Mouse (Mus musculus): ENCODE measurements around the gene Ptges3l. TPM values are rescaled to one million over a fixed set of nuclear protein-coding genes. Genes with fewer than 3 reads are reported as not detected.

Gene Ptges3l
- polyA plus RNA-seq, 1 experiment from 2014 or later, result 14.5 TPM

- Histone ChIP-seq H3K4me3 (replicated peaks) (peak within 1 kb of the TSS; percentile 89), H3K4me1 (peaks cover 38% of the 10 kb centered on the region), H3K27ac (peak within 1 kb of the TSS; percentile 94), H3K36me3 (peaks cover 4% of the 10 kb centered on the region; the same call in 1 of the 2 replicates), H3K9ac (peak within 1 kb of the TSS; percentile 68), H3K4me2 (peak within 1 kb of the TSS; percentile 95), H3K27me3 (replicated peaks) (no peaks in the 10 kb centered on the region), H3K9me3 (no peaks in the 10 kb centered on the region)
- ATAC-seq (ENCODE audit: insufficient read depth, low FRiP score, low read depth), result peak; percentile 59
- 2% methylated on average over 60 of the region's 60 CpGs for WGBS
These were observed 40.9 kb upstream of the Ptges3l start, which contains the start of gene Vat1 for GRCm38 (mm10) chr11:101465869-101466551. Gene Vat1, minus strand, starts transcription at chr11:101466230.

GRCm38 (mm10) chr11:101465101-101465868 is 40.2 kb upstream of the Ptges3l start:
- H3K27me3 ChIP-seq (replicated peaks), result no peaks in the 10 kb centered on the region
- H3K9me3 ChIP-seq, result no peaks in the 10 kb centered on the region
- H3K9ac ChIP-seq, result peak overlapping the region; percentile 68
- peak overlapping the region; percentile 89 for H3K4me3 ChIP-seq (replicated peaks)
- ATAC-seq (ENCODE audit: insufficient read depth, low FRiP score, low read depth), result peak; percentile 40
- peaks cover 38% of the 10 kb centered on the region for H3K4me1 ChIP-seq
- under 1% methylated on average over 51 of the region's 51 CpGs for WGBS
- peaks cover 5% of the 10 kb centered on the region for H3K36me3 ChIP-seq
- H3K27ac ChIP-seq, result peak overlapping the region; percentile 94
- peak overlapping the region; percentile 95 for H3K4me2 ChIP-seq

- Histone ChIP-seq H3K9ac (peak within 1 kb of the TSS; percentile 68), H3K4me3 (replicated peaks) (peak within 1 kb of the TSS; percentile 89), H3K4me2 (peak within 1 kb of the TSS; percentile 95), H3K4me1 (peaks cover 39% of the 10 kb centered on the region), H3K36me3 (peaks cover 9% of the 10 kb centered on the region), H3K27ac (peak within 1 kb of the TSS; percentile 94), H3K27me3 (replicated peaks) (no peaks in the 10 kb centered on the region), H3K9me3 (no peaks in the 10 kb centered on the region)
- ATAC-seq (ENCODE audit: insufficient read depth, low FRiP score, low read depth), result peak; percentile 20
- 12% methylated on average over 12 of the region's 12 CpGs for WGBS
These were observed 39.3 kb upstream of the Ptges3l start, which contains the start of gene Rnd2 for GRCm38 (mm10) chr11:101464211-101465100. Gene Rnd2, plus strand, starts transcription at chr11:101464999.

GRCm38 (mm10) chr11:101462583-101463440 is 37.7 kb upstream of the Ptges3l start:
- Histone ChIP-seq H3K27me3 (replicated peaks) (no peaks in the 10 kb centered on the region), H3K4me1 (peaks cover 43% of the 10 kb centered on the region), H3K27ac (no peak overlapping the region), H3K4me2 (peak overlapping the region; percentile 95; the same call in 1 of the 2 replicates), H3K9ac (no peak overlapping the region), H3K9me3 (no peaks in the 10 kb centered on the region), H3K4me3 (replicated peaks) (no peak overlapping the region), H3K36me3 (peaks cover 9% of the 10 kb centered on the region)
- no peak for ATAC-seq (ENCODE audit: insufficient read depth, low FRiP score, low read depth)
- 28% methylated on average over 13 of the region's 13 CpGs for WGBS

DNA sequence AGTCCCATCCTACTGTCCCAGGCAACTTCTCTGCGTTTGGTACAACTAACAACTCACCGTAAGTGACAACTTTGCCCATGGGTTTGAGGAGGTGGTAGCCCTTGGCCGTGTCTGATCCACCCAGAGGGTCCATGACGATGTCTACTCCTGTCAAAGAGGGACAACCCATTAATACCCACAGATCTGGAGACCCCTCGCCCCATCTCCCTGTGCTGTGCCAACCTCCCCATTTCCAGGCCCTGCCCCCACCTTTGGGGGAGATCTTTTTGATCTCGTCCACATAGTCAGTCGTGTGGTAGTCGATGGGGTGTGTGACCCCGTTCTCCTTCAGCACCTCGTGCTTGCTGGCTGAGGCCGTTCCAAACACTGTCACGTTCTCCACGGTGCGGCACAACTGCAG is 37.0 kb upstream of the Ptges3l start:
- Histone ChIP-seq H3K27ac (no peak overlapping the region), H3K9me3 (no peaks in the 10 kb centered on the region), H3K36me3 (peaks cover 9% of the 10 kb centered on the region), H3K4me2 (no peak overlapping the region), H3K9ac (no peak overlapping the region), H3K27me3 (replicated peaks) (no peaks in the 10 kb centered on the region), H3K4me3 (replicated peaks) (no peak overlapping the region), H3K4me1 (peaks cover 43% of the 10 kb centered on the region)
- WGBS, result 83% methylated on average over 14 of the region's 14 CpGs
- ATAC-seq (ENCODE audit: insufficient read depth, low FRiP score, low read depth), result no peak

DNA sequence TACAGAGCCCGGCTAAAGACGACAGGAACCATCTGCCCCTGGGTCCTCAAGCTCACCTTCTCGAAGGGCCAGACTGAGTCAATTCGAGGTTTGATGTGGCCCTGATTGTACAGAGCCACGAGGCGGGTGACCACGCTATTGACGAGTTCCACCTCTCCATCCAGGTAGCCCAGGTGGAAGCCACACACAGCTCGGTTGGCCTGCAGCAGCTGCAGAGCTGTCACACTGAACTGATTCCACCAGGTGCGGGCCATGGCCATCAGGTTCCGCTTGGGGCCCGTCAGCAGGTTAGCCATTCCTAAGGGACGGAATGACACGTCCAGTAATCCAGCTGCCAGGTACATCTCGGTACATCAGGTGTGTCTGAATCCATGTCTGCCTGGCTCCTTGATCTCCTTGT is 35.2 kb upstream of the Ptges3l start:
- peaks cover 36% of the 10 kb centered on the region for H3K4me1 ChIP-seq
- H3K27me3 ChIP-seq (replicated peaks), result no peaks in the 10 kb centered on the region
- WGBS, result 83% methylated on average over 15 of the region's 15 CpGs
- H3K4me3 ChIP-seq (replicated peaks), result no peak overlapping the region
- H3K36me3 ChIP-seq, result peaks cover 9% of the 10 kb centered on the region
- no peak overlapping the region for H3K27ac ChIP-seq
- no peak overlapping the region for H3K9ac ChIP-seq
- no peak for ATAC-seq (ENCODE audit: insufficient read depth, low FRiP score, low read depth)
- H3K9me3 ChIP-seq, result no peaks in the 10 kb centered on the region
- no peak overlapping the region for H3K4me2 ChIP-seq

GRCm38 (mm10) chr11:101459716-101460115 is 34.6 kb upstream of the Ptges3l start:
- Histone ChIP-seq H3K9me3 (no peaks in the 10 kb centered on the region), H3K4me1 (peaks cover 36% of the 10 kb centered on the region), H3K4me2 (no peak overlapping the region), H3K9ac (no peak overlapping the region), H3K36me3 (peaks cover 9% of the 10 kb centered on the region), H3K27me3 (replicated peaks) (no peaks in the 10 kb centered on the region), H3K27ac (no peak overlapping the region), H3K4me3 (replicated peaks) (no peak overlapping the region)
- peak; percentile 14; the same call in 1 of the 2 replicates for ATAC-seq (ENCODE audit: insufficient read depth, low FRiP score, low read depth)
- WGBS, result 57% methylated on average over 6 of the region's 6 CpGs

GRCm38 (mm10) chr11:101458217-101458616 is 33.1 kb upstream of the Ptges3l start:
- peaks cover 22% of the 10 kb centered on the region for H3K4me1 ChIP-seq
- H3K9ac ChIP-seq, result no peak overlapping the region
- H3K27ac ChIP-seq, result no peak overlapping the region
- peaks cover 9% of the 10 kb centered on the region for H3K36me3 ChIP-seq
- no peak overlapping the region for H3K4me2 ChIP-seq
- no peaks in the 10 kb centered on the region for H3K9me3 ChIP-seq
- WGBS, result 80% methylated on average over 12 of the region's 12 CpGs
- no peaks in the 10 kb centered on the region for H3K27me3 ChIP-seq (replicated peaks)
- no peak overlapping the region for H3K4me3 ChIP-seq (replicated peaks)
- ATAC-seq (ENCODE audit: insufficient read depth, low FRiP score, low read depth), result no peak

GRCm38 (mm10) chr11:101457631-101458030 is 32.5 kb upstream of the Ptges3l start:
- WGBS, result 90% methylated on average over 9 of the region's 9 CpGs
- H3K4me1 ChIP-seq, result peaks cover 18% of the 10 kb centered on the region
- H3K27me3 ChIP-seq (replicated peaks), result no peaks in the 10 kb centered on the region
- H3K27ac ChIP-seq, result no peak overlapping the region
- no peaks in the 10 kb centered on the region for H3K9me3 ChIP-seq
- no peak for ATAC-seq (ENCODE audit: insufficient read depth, low FRiP score, low read depth)
- no peak overlapping the region for H3K4me3 ChIP-seq (replicated peaks)
- H3K36me3 ChIP-seq, result peaks cover 9% of the 10 kb centered on the region
- H3K4me2 ChIP-seq, result no peak overlapping the region
- H3K9ac ChIP-seq, result no peak overlapping the region

- H3K27ac ChIP-seq, result no peak overlapping the region
- no peak overlapping the region for H3K9ac ChIP-seq
- ATAC-seq (ENCODE audit: insufficient read depth, low FRiP score, low read depth), result no peak
- 72% methylated on average over 7 of the region's 7 CpGs for WGBS
- H3K9me3 ChIP-seq, result no peaks in the 10 kb centered on the region
- no peaks in the 10 kb centered on the region for H3K27me3 ChIP-seq (replicated peaks)
- H3K4me3 ChIP-seq (replicated peaks), result no peak overlapping the region
- peaks cover 5% of the 10 kb centered on the region; the same call in 1 of the 2 replicates for H3K36me3 ChIP-seq
- 0 out of 2 replicates have a peak, but pooled peaks cover 13% of the 10 kb centered on the region for H3K4me1 ChIP-seq
- no peak overlapping the region for H3K4me2 ChIP-seq
These were observed 30.5 kb upstream of the Ptges3l start for GRCm38 (mm10) chr11:101455627-101456026.

DNA sequence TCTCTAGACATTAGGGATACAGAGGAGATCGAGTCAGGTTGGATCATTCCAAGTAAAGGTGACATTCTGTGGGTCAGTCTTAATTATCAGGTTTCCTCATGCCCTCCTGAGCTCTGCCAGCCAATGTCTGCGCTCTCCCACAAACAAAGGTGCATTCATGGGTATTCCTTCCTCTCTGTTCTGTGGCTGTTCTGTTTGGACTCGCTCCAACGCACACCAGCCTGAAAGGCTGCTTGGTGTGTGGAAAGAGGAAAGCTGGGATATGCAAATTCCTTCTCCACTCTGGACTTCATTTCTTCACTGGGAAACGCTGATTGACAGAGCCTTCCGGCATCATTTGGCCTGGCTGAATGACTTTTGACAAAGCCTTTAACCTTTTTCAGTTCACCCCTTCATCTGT is 29.6 kb upstream of the Ptges3l start:
- WGBS, result 74% methylated on average over 6 of the region's 6 CpGs
- Histone ChIP-seq H3K9me3 (no peaks in the 10 kb centered on the region), H3K4me2 (no peak overlapping the region), H3K4me3 (replicated peaks) (no peak overlapping the region), H3K9ac (no peak overlapping the region), H3K27me3 (replicated peaks) (no peaks in the 10 kb centered on the region), H3K4me1 (peaks cover 13% of the 10 kb centered on the region; the same call in 1 of the 2 replicates), H3K27ac (peak overlapping the region; percentile 8; the same call in 1 of the 2 replicates), H3K36me3 (no peaks in the 10 kb centered on the region)
- ATAC-seq (ENCODE audit: insufficient read depth, low FRiP score, low read depth), result no peak; the same call in 1 of the 2 replicates

Data from stomach, embryonic 15.5 days (tissue).